Mouse (Mus musculus) right cerebral cortex, adult 2 months (tissue): ENCODE data around the gene Csf3.
A peak's percentile ranks its signal among the peaks of the same experiment; 100 is the strongest.
"Not testable (repeated sequence)": the region's sequence is repeated elsewhere in the genome, so short reads cannot be mapped to it uniquely, and the experiment has no call there.

Source experiments
- DNase-seq, 2 experiments: peaks; one replicate each; pipeline ENCODE4 v3.0.0; 2021 to 2022; ENCODE audit warnings: low spot score in 2 of 2

The Csf3 gene

GRCm38 (mm10) chr11:98729119-98729588 is 28.1 kb downstream of the Csf3 start, which contains the start of gene Med24:
Med24 (minus strand) TSS chr11:98729435.
- peak; percentile 89 to 95 for DNase-seq

GRCm38 (mm10) chr11:98730727-98731126 is 29.7 kb downstream of the Csf3 start:
- DNase-seq = no peak

GRCm38 (mm10) chr11:98731134-98731533 is 30.1 kb downstream of the Csf3 start:
- DNase-seq = peak; percentile 86 to 88

- no peak for DNase-seq
Measured at GRCm38 (mm10) chr11:98734020-98734419, 33.0 kb downstream of the Csf3 start.

GRCm38 (mm10) chr11:98735111-98735510 is 34.0 kb downstream of the Csf3 start:
- DNase-seq = no peak

- DNase-seq = no peak
Measured at GRCm38 (mm10) chr11:98736176-98736575, 35.1 kb downstream of the Csf3 start.

- DNase-seq = not testable (repeated sequence)
Measured at GRCm38 (mm10) chr11:98737220-98737619, 36.2 kb downstream of the Csf3 start.

GRCm38 (mm10) chr11:98738428-98738911 is 37.4 kb downstream of the Csf3 start:
- peak; percentile 57 to 66 for DNase-seq

GRCm38 (mm10) chr11:98738925-98739324 is 37.9 kb downstream of the Csf3 start:
- no peak for DNase-seq

GRCm38 (mm10) chr11:98740026-98740392 is 38.9 kb downstream of the Csf3 start:
- peak; percentile 44 to 56 for DNase-seq

GRCm38 (mm10) chr11:98740393-98741050 is 39.5 kb downstream of the Csf3 start, which contains the start of gene Thra:
Thra (plus strand) TSS chr11:98740638.
- DNase-seq = peak; percentile 69 to 76

GRCm38 (mm10) chr11:98741051-98741620 is 40.1 kb downstream of the Csf3 start:
- DNase-seq = peak in 1 of 2 experiments; percentile 43

GRCm38 (mm10) chr11:98741622-98742396 is 40.7 kb downstream of the Csf3 start:
- peak in 1 of 2 experiments; percentile 67 for DNase-seq

GRCm38 (mm10) chr11:98742397-98743291 is 41.6 kb downstream of the Csf3 start:
- DNase-seq = no peak

GRCm38 (mm10) chr11:98743655-98744345 is 42.7 kb downstream of the Csf3 start:
- DNase-seq = peak in 1 of 2 experiments; percentile 29

- no peak for DNase-seq
Measured at GRCm38 (mm10) chr11:98744456-98745019, 43.5 kb downstream of the Csf3 start.

GRCm38 (mm10) chr11:98745932-98746853 is 45.1 kb downstream of the Csf3 start:
- no peak for DNase-seq

GRCm38 (mm10) chr11:98746855-98747693 is 46.0 kb downstream of the Csf3 start:
- peak; percentile 95 for DNase-seq
